Mouse (Mus musculus): ENCODE results near the gene Wrap73. TPM values are rescaled to one million over a fixed set of nuclear protein-coding genes. Genes with fewer than 3 reads are reported as not detected.

The Wrap73 gene
- 18.4 and 18.7 TPM in 2 replicates for polyA plus RNA-seq (2012; rRNA removed)

GRCm38 (mm10) chr4:154142211-154143040 is at the start of gene Wrap73:
Wrap73 (plus strand) TSS chr4:154142372.
- H3K4me3 ChIP-seq (ENCODE audit: insufficient read depth, low read depth, low read length) = peak within 1 kb of the TSS; percentile 97
- H3K4me1 ChIP-seq (ENCODE audit: control insufficient read depth, insufficient read depth, low read length) = peaks cover 6% of the 10 kb centered on the region; the same call in 1 of the 2 replicates
- WGBS = under 1% methylated on average over 49 of the region's 49 CpGs
- H3K36me3 ChIP-seq (ENCODE audit: control insufficient read depth, insufficient read depth, low read length) = no peaks in the 10 kb centered on the region
- peak within 1 kb of the TSS; percentile 98 for H3K27ac ChIP-seq (ENCODE audit: insufficient read depth, low read depth, low read length)
- no peak for TF ChIP-seq CTCF (conservative IDR thresholded peaks at IDR 0.05; ENCODE audit: insufficient read depth, insufficient read length, low read depth, low read length)
- no peak for TF ChIP-seq POLR2A (IDR thresholded peaks at IDR 0.05; ENCODE audit: low read depth, low read length)
- H3K27me3 ChIP-seq (replicated peaks; ENCODE audit: control insufficient read depth, insufficient read depth, low read length) = peaks cover 13% of the 10 kb centered on the region
- DNase-seq = peak; percentile 95

- DNase-seq = peak; percentile 40
- 23% methylated on average over 9 of the region's 9 CpGs for WGBS
- Histone ChIP-seq H3K27me3 (replicated peaks; ENCODE audit: control insufficient read depth, insufficient read depth, low read length) (no peaks in the 10 kb centered on the region), H3K4me3 (ENCODE audit: insufficient read depth, low read depth, low read length) (no peak overlapping the region), H3K36me3 (ENCODE audit: control insufficient read depth, insufficient read depth, low read length) (no peaks in the 10 kb centered on the region), H3K27ac (ENCODE audit: insufficient read depth, low read depth, low read length) (no peak overlapping the region), H3K4me1 (ENCODE audit: control insufficient read depth, insufficient read depth, low read length) (no peaks in the 10 kb centered on the region)
- TF ChIP-seq POLR2A (IDR thresholded peaks at IDR 0.05; ENCODE audit: low read depth, low read length) (no peak), CTCF (conservative IDR thresholded peaks at IDR 0.05; ENCODE audit: insufficient read depth, insufficient read length, low read depth, low read length) (peak; percentile 76)
Measured at GRCm38 (mm10) chr4:154093210-154093609, 49.0 kb upstream of the Wrap73 start.

- TF ChIP-seq POLR2A (IDR thresholded peaks at IDR 0.05; ENCODE audit: low read depth, low read length) (no peak), CTCF (conservative IDR thresholded peaks at IDR 0.05; ENCODE audit: insufficient read depth, insufficient read length, low read depth, low read length) (no peak)
Measured at GRCm38 (mm10) chr4:154096111-154096510, 46.1 kb upstream of the Wrap73 start.

GRCm38 (mm10) chr4:154099361-154099760 is 42.8 kb upstream of the Wrap73 start:
- no peak overlapping the region for H3K27ac ChIP-seq (ENCODE audit: insufficient read depth, low read depth, low read length)
- H3K4me3 ChIP-seq (ENCODE audit: insufficient read depth, low read depth, low read length) = no peak overlapping the region
- H3K27me3 ChIP-seq (replicated peaks; ENCODE audit: control insufficient read depth, insufficient read depth, low read length) = no peaks in the 10 kb centered on the region
- H3K36me3 ChIP-seq (ENCODE audit: control insufficient read depth, insufficient read depth, low read length) = no peaks in the 10 kb centered on the region
- no peaks in the 10 kb centered on the region for H3K4me1 ChIP-seq (ENCODE audit: control insufficient read depth, insufficient read depth, low read length)
- 51% methylated on average over 7 of the region's 7 CpGs for WGBS
- no peak for DNase-seq
- TF ChIP-seq POLR2A (IDR thresholded peaks at IDR 0.05; ENCODE audit: low read depth, low read length) (no peak), CTCF (conservative IDR thresholded peaks at IDR 0.05; ENCODE audit: insufficient read depth, insufficient read length, low read depth, low read length) (no peak)

More at GRCm38 (mm10) chr4:154096111-154096510, 46.1 kb upstream of the Wrap73 start:
- H3K4me1 ChIP-seq (ENCODE audit: control insufficient read depth, insufficient read depth, low read length) = no peaks in the 10 kb centered on the region
- no peak overlapping the region for H3K4me3 ChIP-seq (ENCODE audit: insufficient read depth, low read depth, low read length)
- 25% methylated on average over 6 of the region's 6 CpGs for WGBS
- H3K27ac ChIP-seq (ENCODE audit: insufficient read depth, low read depth, low read length) = no peak overlapping the region
- H3K36me3 ChIP-seq (ENCODE audit: control insufficient read depth, insufficient read depth, low read length) = no peaks in the 10 kb centered on the region
- no peak for DNase-seq
- no peaks in the 10 kb centered on the region for H3K27me3 ChIP-seq (replicated peaks; ENCODE audit: control insufficient read depth, insufficient read depth, low read length)

- no peaks in the 10 kb centered on the region for H3K36me3 ChIP-seq (ENCODE audit: control insufficient read depth, insufficient read depth, low read length)
- H3K27me3 ChIP-seq (replicated peaks; ENCODE audit: control insufficient read depth, insufficient read depth, low read length) = no peaks in the 10 kb centered on the region
- DNase-seq = no peak
- no peak overlapping the region for H3K27ac ChIP-seq (ENCODE audit: insufficient read depth, low read depth, low read length)
- H3K4me3 ChIP-seq (ENCODE audit: insufficient read depth, low read depth, low read length) = no peak overlapping the region
- 67% methylated on average over 8 of the region's 8 CpGs for WGBS
- H3K4me1 ChIP-seq (ENCODE audit: control insufficient read depth, insufficient read depth, low read length) = no peaks in the 10 kb centered on the region
- TF ChIP-seq CTCF (conservative IDR thresholded peaks at IDR 0.05; ENCODE audit: insufficient read depth, insufficient read length, low read depth, low read length) (no peak), POLR2A (IDR thresholded peaks at IDR 0.05; ENCODE audit: low read depth, low read length) (no peak)
Measured at GRCm38 (mm10) chr4:154103386-154103785, 38.8 kb upstream of the Wrap73 start.

GRCm38 (mm10) chr4:154103912-154104311 is 38.3 kb upstream of the Wrap73 start:
- TF ChIP-seq POLR2A (IDR thresholded peaks at IDR 0.05; ENCODE audit: low read depth, low read length) = no peak
- TF ChIP-seq CTCF (conservative IDR thresholded peaks at IDR 0.05; ENCODE audit: insufficient read depth, insufficient read length, low read depth, low read length) = no peak
- Histone ChIP-seq H3K4me3 (ENCODE audit: insufficient read depth, low read depth, low read length) (no peak overlapping the region), H3K27ac (ENCODE audit: insufficient read depth, low read depth, low read length) (no peak overlapping the region), H3K4me1 (ENCODE audit: control insufficient read depth, insufficient read depth, low read length) (no peaks in the 10 kb centered on the region), H3K36me3 (ENCODE audit: control insufficient read depth, insufficient read depth, low read length) (no peaks in the 10 kb centered on the region), H3K27me3 (replicated peaks; ENCODE audit: control insufficient read depth, insufficient read depth, low read length) (no peaks in the 10 kb centered on the region)
- WGBS = 80% methylated on average over 10 of the region's 10 CpGs
- no peak for DNase-seq

- H3K27ac ChIP-seq (ENCODE audit: insufficient read depth, low read depth, low read length) = no peak overlapping the region
- no peaks in the 10 kb centered on the region for H3K36me3 ChIP-seq (ENCODE audit: control insufficient read depth, insufficient read depth, low read length)
- no peaks in the 10 kb centered on the region for H3K4me1 ChIP-seq (ENCODE audit: control insufficient read depth, insufficient read depth, low read length)
- DNase-seq = peak; percentile 52
- H3K4me3 ChIP-seq (ENCODE audit: insufficient read depth, low read depth, low read length) = peak overlapping the region; percentile 14; the same call in 1 of the 2 replicates
- no peaks in the 10 kb centered on the region for H3K27me3 ChIP-seq (replicated peaks; ENCODE audit: control insufficient read depth, insufficient read depth, low read length)
- TF ChIP-seq CTCF (conservative IDR thresholded peaks at IDR 0.05; ENCODE audit: insufficient read depth, insufficient read length, low read depth, low read length) (peak; percentile 90), POLR2A (IDR thresholded peaks at IDR 0.05; ENCODE audit: low read depth, low read length) (no peak)
- 23% methylated on average over 20 of the region's 20 CpGs for WGBS
Measured at GRCm38 (mm10) chr4:154105381-154106001, 36.7 kb upstream of the Wrap73 start.
